In the genomic region with DNA sequence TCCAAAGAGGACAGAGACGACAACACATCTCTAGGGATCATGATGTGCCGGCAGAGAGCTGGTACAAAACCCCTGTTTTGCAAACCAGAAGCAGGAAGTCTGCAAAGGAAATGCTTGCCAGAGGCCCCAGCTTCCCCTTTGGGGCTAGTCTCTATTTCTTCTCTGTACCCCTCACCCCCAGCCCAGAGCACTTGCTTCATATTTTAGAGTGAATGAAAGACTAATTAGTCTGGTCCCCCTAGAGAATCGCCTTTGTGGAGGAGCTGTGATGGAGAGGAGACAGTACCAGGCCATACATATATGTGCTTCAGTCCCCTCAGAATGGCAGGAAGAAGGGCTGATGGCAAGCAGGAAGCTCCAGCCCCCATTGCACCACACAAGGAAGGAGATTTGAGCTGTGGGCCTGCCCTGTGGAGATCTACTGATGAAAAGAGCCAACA, we compare ENCODE assay signal across 11 mouse cellular contexts. TPM values are rescaled to one million over a fixed set of nuclear protein-coding genes. Genes with fewer than 3 reads are reported as not detected.
DNase-seq lines count a peak whose midpoint lies in the region; ATAC-seq and TF ChIP-seq lines count a peak whose summit lies in the region.
"Had no signal": no experiment of that assay in that cellular context is flagged by ENCODE, and none has a peak within 500 bp of the region (broad histone marks: within the 10 kb centered on the region; RNA-seq: fewer than 3 reads in every experiment).

No protein-coding gene starts in this region.

- H3K4me1 ChIP-seq in hindbrain, postnatal 0 days (ENCODE audit: insufficient read depth, low read length): no peaks in the 10 kb centered on the region; the same call in 1 of the 2 replicates
- H3K4me1 ChIP-seq in hindbrain, embryonic 14.5 days (replicated peaks; ENCODE audit: control insufficient read depth, insufficient read depth, low read length): no peaks in the 10 kb centered on the region
- H3K4me1 ChIP-seq: midbrain, embryonic 12.5 days had no signal

- no peak overlapping the region for H3K4me3 ChIP-seq in hindbrain, postnatal 0 days (ENCODE audit: low read length)
- H3K4me3 ChIP-seq in hindbrain, embryonic 14.5 days (replicated peaks; ENCODE audit: low read length): no peak overlapping the region
- H3K4me3 ChIP-seq: midbrain, embryonic 12.5 days had no signal

- no peak overlapping the region for H3K9ac ChIP-seq in hindbrain, postnatal 0 days (replicated peaks; ENCODE audit: low read length)
- no peak overlapping the region for H3K9ac ChIP-seq in hindbrain, embryonic 14.5 days
- H3K9ac ChIP-seq: midbrain, embryonic 12.5 days had no signal

- H3K36me3 ChIP-seq in hindbrain, postnatal 0 days (ENCODE audit: insufficient read depth, low read length): no peaks in the 10 kb centered on the region
- no peaks in the 10 kb centered on the region for H3K36me3 ChIP-seq in hindbrain, embryonic 14.5 days (replicated peaks; ENCODE audit: control insufficient read depth, insufficient read depth)
- H3K36me3 ChIP-seq: G1E had no signal

- H3K27ac ChIP-seq in hindbrain, postnatal 0 days: no peak overlapping the region; the same call in 1 of the 2 replicates
- H3K27ac ChIP-seq in hindbrain, embryonic 14.5 days: no peak overlapping the region
- H3K27ac ChIP-seq: midbrain, embryonic 12.5 days had no signal

- no peak for TF ChIP-seq CTCF in hindbrain, postnatal 0 days (IDR thresholded peaks at IDR 0.05; ENCODE audit: low read depth)

- no peak overlapping the region for H3K4me2 ChIP-seq in hindbrain, postnatal 0 days (ENCODE audit: low read depth, low read length)
- no peak overlapping the region for H3K4me2 ChIP-seq in hindbrain, embryonic 14.5 days (replicated peaks)
- H3K4me2 ChIP-seq: midbrain, embryonic 12.5 days had no signal

- no peak for ATAC-seq in hindbrain, postnatal 0 days
- ATAC-seq in hindbrain, embryonic 14.5 days (ENCODE audit: low FRiP score): no peak
- peak; percentile 47 to 61 for ATAC-seq in hematopoietic stem cell, adult 5-6 weeks (replicated peaks in 1 of 2; ENCODE audit: insufficient read depth in 1 of 2, low FRiP score in 2 of 2, low TSS enrichment in 1 of 2, low read depth in 1 of 2, poor library complexity in 2 of 2, severe bottlenecking in 2 of 2)
- peak; percentile 31 for ATAC-seq in neutrophil, adult 5-6 weeks (ENCODE audit: extremely low read depth, insufficient number of reproducible peaks, low FRiP score, poor library complexity, severe bottlenecking)

- DNase-seq in hindbrain, postnatal 0 days (ENCODE audit: low spot score): peak; percentile 36
- no peak for DNase-seq in hindbrain, embryonic 14.5 days (ENCODE audit: low spot score)
- DNase-seq in CD4-positive helper T cell, adult 2 months (ENCODE audit: low read depth, low spot score): peak; percentile 64
- no peak for DNase-seq in cerebellum, postnatal 36 days
- DNase-seq in frontal cortex, postnatal 10 days (ENCODE audit: low spot score in 2 of 2): no peak
- no peak for DNase-seq in cerebellum, adult 9-10 months
- DNase-seq: kidney, postnatal 14 days had no signal

- H3K27me3 ChIP-seq in hindbrain, postnatal 0 days (ENCODE audit: insufficient read depth, low read length): no peaks in the 10 kb centered on the region
- H3K27me3 ChIP-seq in hindbrain, embryonic 14.5 days (ENCODE audit: control insufficient read depth, insufficient read depth, low read length): no peaks in the 10 kb centered on the region
- H3K27me3 ChIP-seq: midbrain, embryonic 12.5 days had no signal

- WGBS in hindbrain, postnatal 0 days: 77% methylated on average over 3 of the region's 3 CpGs
- WGBS in hindbrain, embryonic 14.5 days: 79% methylated on average over 3 of the region's 3 CpGs

- H3K9me3 ChIP-seq in hindbrain, postnatal 0 days (ENCODE audit: low read length): no peaks in the 10 kb centered on the region
- no peaks in the 10 kb centered on the region for H3K9me3 ChIP-seq in hindbrain, embryonic 14.5 days (ENCODE audit: control insufficient read depth, low read length)
- H3K9me3 ChIP-seq: G1E; midbrain, embryonic 12.5 days had no signal

RNA-seq across cellular contexts. Expression of a gene that starts 10.7 kb away (rescaled TPM):
- total RNA-seq in hindbrain, postnatal 0 days (2014; rRNA removed): 39.1 and 39.8 TPM in 2 replicates
- 18.7 and 19.0 TPM in 2 replicates for polyA plus RNA-seq in hindbrain, postnatal 0 days (2015; fragmentation: Nextera tagmentation; extraction: Ambion mirVana)
- 28.2 and 29.0 TPM in 2 replicates for polyA plus RNA-seq in hindbrain, embryonic 14.5 days (2014; fragmentation: Nextera tagmentation; extraction: Ambion mirVana)
- 103 and 130 TPM in 2 replicates for total RNA-seq in hematopoietic stem cell, adult 5-6 weeks (2017)
- total RNA-seq in neutrophil, adult 5-6 weeks (2017): 193 and 210 TPM in 2 replicates

Comparison
In these comparisons a context has a peak if more than half of its experiments do, and no peak if none do; other contexts are left out.
1. DNase-seq: peak in hindbrain, postnatal 0 days (single experiment) and CD4-positive helper T cell, adult 2 months (single experiment); none in hindbrain, embryonic 14.5 days (single experiment), cerebellum, postnatal 36 days (0 of 2), frontal cortex, postnatal 10 days (0 of 2) and cerebellum, adult 9-10 months (single experiment).
2. ATAC-seq: peak in hematopoietic stem cell, adult 5-6 weeks (2 of 2) and neutrophil, adult 5-6 weeks (single experiment); none in hindbrain, postnatal 0 days (single experiment) and hindbrain, embryonic 14.5 days (single experiment).